Mouse (Mus musculus) urinary bladder, adult 2 months (tissue): ENCODE results near the gene Cog5. TPM values are rescaled to one million over a fixed set of nuclear protein-coding genes. Genes with fewer than 3 reads are reported as not detected.

Experiments used
- DNase-seq: peaks from one replicate; pipeline ENCODE4 v3.0.0; 2022; ENCODE audit warnings: low spot score
- polyA plus RNA-seq: library from polyadenylated mRNA; depleted of rRNA; stranded (reverse); fragments of >200 nt; gene quantifications from 2 replicates; pipeline ENCODE4 v1.2.3, GENCODE M21; 2012

Gene Cog5
- polyA plus RNA-seq, 1 experiment: 30.7 TPM

DNA sequence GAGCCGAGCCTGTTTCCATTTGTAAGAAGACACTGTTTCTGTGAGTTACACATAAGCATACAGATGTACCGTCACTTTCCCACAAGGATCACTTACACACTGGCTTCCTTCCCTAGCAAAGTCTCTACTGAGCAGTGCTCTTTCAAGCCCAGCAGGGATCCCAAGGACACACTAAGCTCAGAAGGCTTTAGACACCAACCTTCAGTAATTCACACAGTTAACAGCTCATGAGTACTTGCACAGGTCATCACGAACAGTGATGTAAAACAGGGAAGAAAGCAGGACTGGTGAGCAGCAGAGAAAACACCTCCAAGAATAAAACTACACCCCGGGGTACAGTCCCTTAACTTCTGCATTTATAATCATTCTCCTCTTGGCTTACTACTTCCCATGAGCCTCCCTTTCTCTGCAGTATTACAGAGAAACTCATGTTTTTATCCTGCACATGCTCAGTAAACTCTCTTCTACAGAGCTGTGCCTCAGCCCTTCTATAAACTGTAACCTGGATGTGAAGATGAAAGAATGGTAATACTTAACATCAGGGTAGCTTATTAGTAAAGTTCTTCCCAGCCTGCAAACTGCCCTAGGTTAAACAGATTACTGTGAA lies 283.8 kb downstream of the Cog5 start:
- no peak for DNase-seq

DNA sequence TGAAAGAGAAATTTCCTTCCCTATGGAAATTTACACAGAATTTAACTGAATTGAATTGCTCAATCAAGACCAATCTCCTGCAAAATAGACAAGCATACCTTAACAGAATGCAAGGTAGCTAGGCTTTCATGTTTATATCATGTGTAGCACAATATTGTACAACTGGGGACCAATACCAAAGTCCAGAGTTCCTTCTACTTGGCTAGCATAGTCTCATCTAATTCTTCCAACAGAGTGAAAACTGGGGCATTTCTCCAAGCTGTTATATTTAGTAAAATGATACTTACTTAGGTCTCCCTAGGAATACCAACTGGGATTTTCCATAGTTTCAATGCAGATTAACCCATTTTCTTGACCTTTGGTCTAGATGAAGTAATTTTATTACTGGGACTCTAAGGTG lies 284.4 kb downstream of the Cog5 start:
- DNase-seq: no peak

DNA sequence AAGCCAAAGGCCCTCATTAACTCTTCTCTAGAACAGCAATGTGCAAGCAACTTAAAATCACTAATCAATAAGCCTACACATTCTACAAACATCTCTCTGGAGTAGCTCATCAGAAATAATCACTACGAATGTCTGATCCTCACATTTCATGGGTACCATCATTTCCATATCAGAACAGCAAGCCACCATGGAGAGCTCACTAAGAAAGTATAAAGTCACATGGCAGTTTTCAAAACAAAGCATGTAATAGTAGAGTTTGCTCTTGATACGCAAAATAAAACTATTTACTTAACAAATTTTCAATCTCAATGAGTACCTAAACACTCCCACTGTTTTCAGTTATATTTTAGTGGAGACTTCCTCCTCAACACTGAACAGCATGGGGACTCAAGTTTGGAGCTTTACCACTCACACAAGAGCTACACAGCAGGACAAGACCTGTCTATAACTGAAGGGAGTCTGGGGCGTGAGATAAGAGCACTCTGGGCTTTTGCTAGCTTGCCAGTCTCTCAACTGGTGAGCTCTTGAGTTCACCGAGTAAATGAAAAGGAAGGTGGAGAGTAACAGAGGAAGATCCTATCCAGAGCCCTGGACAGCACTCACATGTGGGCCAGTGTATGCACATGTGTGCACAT lies 288.5 kb downstream of the Cog5 start:
- DNase-seq: no peak

DNA sequence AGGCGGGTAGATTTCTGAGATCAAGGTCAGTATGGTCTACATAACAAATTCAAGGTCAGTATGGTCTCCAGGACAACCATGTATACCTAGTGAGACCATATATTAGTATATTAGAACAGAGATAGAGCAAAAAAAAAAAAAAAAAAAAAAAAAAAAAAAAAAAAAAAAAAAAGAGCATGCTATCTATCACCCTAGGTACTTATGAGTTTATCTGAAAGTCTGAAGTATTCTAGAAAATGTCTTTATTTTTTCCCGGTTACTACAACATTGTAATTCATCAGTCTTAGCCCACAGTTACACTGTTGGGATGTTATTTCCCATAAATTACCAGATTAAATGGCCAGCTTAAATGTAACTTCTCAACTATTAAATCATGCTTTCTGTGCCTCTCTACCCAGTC lies 289.7 kb downstream of the Cog5 start:
- DNase-seq: no peak

DNA sequence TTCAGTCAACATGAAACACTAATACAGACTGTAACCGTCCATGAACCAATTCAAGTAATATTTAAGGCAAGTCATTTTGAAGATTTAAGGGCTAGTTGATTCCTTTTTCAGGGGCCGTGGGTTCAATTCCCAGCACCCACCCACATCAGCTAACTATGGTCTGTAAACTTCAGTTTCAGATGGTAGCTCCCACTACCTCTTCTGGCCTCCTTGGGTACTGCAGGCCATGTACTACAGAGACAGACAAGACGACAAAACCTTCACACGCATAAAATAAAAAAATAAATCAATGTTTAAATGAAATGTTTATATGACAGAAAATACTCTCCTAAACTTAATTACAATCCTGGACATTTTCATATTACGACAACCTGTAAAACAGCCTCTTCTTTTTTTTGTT lies 292.8 kb downstream of the Cog5 start:
- no peak for DNase-seq

DNA sequence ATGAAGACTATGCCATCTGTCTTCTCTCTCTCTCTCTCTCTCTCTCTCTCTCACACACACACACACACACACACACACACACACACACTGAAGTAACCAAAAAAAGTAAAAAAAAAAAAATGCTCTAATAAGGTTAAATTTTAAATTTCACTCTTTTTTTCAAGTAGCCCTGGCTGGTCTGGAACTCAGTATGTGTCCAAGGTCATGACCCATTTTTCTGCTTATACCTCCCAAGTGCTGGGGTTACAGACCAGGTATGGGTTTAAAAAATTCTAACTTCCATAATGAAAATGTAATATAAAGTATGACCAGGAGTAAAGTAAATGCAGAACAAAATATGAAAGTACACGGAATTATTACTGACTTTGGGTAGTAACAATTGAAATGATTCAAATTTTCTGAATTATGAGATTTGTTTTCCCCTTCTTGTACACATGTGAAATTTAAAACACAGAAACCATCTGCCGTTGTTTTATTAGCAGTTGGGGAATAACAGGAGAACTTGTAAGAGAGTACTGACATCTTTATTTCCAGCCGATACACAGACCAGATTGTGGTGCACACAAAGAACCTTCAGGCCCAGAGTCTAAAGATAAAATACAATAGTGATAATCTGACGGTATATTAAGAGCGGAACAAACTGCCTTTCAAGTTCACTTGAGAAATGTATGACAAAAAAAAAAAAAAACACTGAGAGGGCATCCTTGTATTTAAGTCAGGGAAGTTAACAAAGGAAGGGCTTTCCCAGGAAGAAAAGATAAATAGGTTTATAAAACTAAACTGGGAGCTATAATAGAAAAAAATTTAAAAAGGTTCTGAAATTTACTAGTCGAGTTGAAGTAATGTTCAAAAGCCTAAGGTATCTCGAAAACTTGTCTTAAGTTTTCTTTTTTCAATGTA lies 293.7 kb downstream of the Cog5 start:
- DNase-seq: no peak

DNA sequence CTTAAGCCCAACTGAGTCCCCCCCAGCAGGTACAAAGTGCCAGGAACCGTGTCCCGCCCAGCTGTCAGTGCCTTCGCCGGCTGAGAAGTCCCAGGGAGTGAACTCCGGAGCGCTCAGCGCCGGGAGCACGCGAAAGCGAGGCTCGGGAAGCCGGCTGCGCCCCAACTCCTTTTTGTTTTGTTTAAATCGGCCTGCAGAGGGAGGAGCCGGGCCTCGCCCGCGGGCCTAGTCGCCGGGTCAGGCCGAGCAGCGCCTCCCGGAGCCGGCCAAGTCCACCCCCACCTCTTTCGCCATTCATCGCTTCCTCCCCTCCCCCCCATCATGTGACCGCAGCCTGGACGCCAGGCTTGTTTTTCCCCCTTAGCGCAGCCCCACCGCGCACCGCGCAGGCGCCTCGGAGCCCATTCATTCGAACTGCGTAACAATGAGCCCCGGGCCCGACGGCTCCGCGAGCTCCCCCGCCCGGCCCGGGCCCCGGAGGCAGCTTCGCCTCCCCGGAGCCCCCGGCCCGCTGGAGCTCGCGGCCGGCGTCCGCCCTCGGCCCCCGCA lies 294.6 kb downstream of the Cog5 start:
- peak; percentile 82 for DNase-seq

DNA sequence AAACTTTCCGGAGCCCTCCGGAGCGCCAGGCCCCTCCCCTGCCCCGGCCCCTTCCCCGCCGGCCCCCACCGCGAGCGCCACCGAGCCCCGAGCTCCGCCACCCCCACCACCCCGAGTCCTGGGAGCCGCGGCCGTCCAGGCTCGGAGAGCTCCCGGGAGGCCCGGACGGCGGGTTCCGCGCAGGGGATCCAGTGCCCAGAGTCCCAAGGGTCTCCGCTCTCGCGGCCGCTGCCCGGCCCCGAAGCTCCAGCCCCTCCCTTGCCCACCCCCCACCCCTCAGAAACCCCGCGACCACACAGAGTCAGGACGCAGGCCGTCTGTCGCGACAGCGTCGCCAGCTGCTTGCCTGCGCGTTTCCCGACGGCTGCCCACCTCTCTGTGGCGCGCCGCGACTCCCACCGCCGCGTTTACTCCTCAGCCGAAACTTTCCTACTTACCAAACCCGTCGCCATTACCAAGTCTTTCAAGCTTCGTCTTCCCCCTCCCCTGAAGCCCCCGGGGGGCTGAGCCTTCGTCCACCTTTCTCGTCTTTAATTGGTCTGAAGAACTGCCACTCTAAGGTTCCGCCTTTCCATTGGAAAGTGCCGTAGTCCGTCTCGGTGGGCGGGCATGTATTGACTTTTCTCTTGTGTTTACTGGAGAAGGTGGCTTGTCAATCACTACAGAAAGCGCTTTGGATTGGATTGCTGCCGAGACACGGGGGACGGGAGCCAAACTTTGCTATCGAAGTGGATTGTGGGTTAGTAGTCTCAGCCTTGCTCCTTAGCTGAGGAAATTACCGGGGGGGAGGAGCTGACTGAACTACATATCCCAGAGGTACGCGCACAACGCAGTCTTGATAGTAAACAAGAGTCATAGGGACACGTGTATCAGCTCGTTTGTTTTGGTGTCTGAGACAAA lies 295.3 kb downstream of the Cog5 start, which contains the start of gene Hbp1:
TSS of gene Hbp1 (minus strand) at position 777 of the 900 bp plus-strand sequence.
- peak; percentile 86 for DNase-seq

DNA sequence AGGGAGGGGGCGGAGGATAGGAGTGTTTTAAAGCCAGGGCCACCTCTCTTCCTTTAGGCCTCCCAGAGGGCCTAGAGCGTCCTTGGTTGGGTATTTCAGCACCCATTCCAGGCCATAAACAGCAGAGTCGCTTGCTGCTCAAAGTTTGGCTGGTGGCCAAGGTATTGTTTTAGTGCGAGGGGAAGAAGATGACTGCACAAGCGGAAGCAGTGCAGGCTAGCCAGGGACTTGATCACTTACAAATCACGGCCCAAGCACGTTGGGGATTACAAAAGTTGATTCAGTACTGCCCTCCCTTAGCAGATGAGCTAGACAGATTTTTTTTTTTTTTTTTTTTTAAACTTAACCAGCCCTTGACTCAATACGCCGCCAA lies 296.0 kb downstream of the Cog5 start:
- no peak for DNase-seq

DNA sequence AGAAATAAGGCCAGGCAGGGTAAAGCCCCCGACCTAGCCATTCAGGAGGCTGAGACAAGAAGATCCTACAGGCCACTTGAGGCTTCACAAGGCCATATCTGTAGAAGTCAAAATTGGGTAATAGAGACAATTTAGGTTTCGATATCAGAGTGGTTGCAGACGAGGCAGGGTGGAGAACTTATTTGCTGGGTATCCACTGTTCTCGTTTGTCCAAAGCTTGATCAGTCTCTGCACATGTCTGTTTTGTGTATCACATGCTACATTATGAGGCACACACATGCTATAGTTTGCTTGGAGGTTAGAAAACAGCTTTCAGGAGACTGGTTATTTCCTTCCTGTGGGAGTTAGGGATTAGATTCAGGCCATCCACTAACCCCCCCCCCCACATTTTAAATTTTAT lies 301.2 kb downstream of the Cog5 start:
- DNase-seq: no peak

DNA sequence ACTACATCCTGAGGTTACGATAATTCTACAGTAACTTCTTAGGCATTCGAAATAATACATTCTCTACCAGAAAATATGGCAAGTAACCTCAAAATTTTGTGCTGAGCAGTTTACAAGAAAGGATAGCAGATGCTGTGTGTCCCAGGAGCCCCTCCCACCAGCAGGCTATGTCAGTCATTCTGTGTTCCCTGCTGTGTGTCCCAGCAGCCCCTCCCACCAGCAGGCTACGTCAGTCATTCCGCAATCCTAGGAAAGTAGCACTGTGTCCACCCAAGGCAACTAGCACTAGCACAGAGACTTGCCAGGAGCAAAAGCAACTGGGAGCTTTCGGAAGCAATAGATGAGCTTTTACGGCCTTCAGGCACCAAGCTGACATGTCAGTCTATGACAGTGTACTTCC lies 309.4 kb downstream of the Cog5 start:
- no peak for DNase-seq

DNA sequence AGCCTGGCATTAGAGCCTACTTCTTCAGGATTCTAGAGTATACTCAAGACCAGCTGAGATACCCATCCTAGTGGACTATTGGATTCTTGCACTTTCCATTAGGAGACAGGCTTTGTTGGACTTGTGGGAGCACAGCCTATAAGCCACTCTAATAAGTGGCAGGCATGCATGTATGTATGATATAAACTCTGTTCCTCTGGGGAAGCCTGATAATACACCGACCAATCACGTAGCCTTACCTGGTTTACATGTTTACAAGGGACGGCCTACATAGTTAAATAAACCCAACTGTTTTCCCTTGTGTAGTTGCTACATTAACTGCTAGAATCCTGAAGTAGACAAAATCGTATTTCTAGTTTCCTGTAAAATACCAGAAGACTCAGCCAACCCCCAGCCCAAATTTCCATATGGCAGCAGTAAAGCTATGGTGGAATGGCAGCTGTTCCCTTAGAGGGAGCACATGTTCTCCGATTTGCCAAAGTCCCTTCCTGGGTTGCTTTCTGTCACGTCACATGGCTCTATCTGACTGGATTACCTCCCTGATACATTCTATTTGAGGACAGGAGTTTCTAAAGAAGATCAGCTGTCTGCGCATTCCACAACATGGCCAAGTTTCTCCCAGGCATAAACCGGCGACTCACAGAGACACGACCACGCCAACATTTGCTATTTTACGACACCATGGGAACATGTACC lies 311.0 kb downstream of the Cog5 start:
- DNase-seq: no peak

DNA sequence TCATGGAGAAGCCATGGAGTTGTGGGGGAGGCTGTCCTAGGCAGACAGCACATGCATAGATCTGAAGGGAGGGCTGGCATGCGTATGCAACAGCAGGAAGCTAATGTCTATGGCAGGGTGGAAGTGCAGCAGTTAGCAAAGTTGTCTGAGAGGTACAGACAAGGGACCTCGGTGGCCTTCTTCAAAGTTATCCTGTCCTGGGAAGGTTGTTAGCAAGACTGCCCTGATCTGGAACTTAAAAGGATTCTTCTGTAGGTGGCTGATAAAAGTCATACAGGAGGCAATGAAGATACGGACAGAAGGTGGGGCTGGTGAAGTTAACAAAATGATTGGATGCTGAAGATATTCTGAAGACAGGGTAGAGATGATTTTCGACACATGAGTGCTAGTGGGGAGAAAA lies 311.7 kb downstream of the Cog5 start:
- no peak for DNase-seq

DNA sequence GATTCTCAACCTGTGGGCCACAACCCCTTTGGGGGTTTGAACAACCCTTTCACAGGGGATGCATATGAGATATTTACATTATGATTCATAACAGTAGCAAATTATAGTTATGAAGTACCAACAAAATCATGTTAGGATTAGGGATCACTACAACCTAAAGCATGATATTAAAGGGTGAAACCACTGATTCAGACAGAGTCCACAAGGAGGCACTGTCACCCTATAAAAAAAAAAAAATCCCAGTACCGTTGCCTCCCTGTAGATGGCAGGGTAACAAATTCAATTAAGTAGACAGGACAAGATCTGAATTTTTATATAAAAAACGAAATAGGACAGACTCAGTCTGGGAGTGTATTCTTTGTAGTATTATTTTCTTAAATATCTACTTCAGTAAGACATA lies 312.9 kb downstream of the Cog5 start:
- DNase-seq: no peak

DNA sequence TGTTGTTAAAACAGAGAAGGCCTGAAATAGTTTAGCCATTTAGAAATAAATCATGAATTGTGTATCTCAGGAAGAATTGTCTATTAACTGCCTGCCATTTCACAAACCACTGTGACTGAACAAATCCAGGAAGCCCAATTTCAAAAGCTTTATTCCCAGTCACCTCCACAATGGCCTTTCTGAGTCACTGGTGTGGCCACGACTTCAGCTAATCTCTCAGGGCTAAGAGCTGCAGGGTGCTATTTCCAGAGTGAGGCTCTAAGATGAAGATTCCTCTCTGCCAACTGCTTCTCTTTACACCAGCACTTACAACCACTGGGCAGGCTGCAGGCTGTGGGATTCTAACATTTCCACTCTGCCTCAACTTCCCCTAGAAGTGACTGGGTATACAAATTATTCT lies 314.4 kb downstream of the Cog5 start:
- DNase-seq: no peak

DNA sequence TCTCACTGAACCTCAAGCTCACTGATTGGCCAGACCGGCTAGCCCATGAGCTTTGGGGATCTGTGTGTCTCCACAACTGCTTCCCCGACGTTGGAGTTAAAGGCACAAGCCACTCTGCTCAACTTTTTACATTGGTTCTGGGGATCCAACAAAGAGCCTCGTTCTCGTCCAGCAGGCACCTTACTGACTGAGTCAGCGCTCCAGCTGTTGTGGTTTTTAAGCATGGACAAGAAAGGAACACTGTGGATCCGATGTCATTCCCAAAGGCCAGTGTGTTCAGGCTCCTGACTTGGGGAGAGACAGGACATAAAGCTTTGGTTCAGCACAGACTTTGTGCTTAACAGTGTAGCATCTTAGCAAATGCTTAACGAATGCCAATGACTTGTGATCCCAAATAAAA lies 316.9 kb downstream of the Cog5 start:
- DNase-seq: no peak

DNA sequence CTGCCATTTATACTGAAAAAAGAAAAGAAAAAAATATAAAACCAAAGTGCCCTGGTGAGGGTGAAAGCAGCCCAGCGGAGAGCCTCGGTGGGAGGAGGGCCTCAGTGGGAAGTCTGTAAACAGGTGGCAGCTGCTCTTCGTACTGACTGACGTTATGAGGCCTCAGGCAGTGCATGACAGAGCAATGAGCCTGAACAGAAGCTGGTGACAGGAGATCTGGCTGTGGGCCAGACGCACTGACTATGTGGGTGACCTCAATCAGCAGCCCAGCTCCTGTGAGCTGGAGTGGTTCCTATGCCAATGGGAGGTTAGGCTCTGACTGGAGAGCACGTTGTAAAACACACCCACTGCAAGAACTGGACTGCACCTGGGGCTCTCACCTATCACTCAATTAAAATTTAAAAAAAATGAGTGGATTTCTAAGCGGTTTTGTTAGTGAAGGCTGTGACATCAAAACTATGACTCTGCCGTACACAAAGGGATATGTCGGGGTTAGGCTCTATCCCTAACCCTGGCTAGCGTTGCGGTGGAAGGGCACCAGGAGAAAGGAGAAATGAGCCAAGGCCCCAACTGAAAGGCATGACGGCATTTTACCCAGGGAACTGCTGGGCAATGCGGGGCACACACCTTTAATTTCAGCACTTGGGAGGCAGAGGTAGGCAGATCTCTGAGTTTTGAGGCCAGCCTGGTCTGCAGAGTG lies 319.0 kb downstream of the Cog5 start:
- DNase-seq: no peak

DNA sequence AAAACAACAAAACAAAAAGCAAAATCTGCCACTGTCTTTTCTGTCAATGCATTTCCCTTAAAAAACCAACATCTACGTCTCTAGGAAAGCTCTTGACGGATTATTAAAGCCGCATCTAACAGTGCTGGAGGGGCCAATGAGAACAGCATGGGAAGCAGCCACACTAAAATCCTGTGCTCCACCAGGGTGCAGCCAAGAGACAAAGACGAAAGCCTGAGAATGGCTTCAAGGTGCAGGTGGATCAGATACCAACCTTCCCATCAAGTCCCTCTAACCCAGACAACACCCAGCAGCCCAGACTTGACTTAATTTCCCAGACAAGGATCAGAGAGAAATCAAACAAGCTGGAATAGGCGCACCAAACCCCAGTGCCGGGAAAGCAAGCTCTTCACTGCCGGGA lies 321.9 kb downstream of the Cog5 start:
- no peak for DNase-seq

DNA sequence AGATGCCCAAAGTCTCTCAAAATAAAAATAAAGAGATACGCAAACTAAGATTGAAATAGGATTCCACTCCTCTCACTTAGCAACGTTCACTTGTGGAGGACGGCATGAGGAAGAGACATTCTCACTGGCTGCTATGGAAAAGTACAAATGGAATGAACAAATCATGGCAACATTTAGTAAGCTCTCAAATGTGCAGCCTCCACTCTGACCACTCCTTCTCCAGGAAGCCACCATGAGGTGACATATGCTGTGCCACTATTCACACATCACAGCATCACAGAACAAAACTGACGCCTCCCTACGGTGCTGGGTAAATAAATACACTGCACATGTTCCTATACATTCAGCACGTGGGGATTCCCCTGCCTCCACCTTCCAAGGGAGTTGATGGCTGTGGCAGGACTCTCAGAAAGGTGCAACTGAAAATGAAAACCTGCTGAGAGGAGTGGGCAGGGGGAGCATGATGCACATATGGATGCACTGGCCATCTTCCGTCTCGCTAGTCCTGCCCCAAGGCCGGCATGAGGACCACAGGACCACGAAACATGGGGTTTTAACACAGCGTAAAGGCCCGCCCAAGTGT lies 323.0 kb downstream of the Cog5 start:
- DNase-seq: no peak

DNA sequence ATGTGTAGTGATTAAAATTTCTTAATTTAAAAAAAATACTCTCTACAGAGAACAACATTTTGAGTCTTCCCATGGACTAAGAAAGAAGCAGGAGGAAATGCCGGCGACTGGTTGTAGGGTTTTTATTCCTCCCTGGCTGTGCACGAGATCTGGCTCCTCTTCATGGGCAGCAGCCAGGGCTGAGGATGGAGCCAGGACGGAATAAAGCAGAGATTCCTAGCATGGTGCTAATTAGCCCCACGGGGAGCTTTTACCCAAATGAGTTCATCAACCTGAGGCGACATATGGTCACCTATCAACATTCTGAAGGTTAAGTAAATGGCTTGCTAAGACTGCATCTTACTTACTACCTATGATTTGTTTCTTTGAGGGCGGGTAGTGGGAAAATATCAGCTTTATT lies 328.6 kb downstream of the Cog5 start:
- no peak for DNase-seq
